Mouse (Mus musculus) embryo, embryonic 10 days (tissue): Measurements from ENCODE around the gene Atg10.

Experiments used
- DNase-seq: peaks from one replicate; pipeline ENCODE4 v3.0.0-alpha.2; 2015; ENCODE audit warnings: low spot score

Gene Atg10

GRCm38 (mm10) chr13:91175347-91175746, 48.4 kb downstream of the Atg10 start:
- no peak for DNase-seq

DNA sequence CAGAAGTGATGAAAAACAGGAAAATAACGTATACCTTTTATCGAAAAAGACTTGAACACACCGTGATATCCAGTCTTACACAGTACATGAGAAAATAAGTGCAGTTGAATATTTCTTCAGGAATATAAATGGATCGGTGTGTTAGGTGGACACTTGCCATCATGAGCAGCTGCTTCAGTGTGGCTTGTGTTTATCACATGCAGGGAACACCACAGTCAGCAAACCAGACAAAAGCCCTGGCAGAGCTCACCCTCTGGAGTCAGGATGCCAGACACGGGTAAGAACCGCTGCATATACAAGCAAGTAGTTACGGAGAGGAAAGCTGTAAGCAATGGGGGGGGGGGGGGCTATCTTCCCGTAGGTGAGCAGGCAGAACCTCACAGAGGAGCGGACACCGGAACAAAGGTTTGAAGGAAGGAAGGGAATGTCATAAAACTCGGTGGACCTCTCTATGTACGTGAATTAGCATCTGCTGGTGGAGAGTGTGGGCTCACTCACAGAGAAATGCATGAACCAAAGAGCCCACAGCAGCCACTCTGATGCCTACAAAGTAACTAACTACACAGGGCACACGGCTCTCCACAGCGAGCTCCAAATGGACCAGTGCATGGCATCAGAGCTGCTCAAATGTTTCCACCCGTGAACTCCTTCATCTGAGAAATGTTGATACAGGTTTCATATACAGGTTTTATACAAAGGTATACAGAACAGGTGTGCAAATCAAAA, 51.8 kb downstream of the Atg10 start:
- DNase-seq: no peak

DNA sequence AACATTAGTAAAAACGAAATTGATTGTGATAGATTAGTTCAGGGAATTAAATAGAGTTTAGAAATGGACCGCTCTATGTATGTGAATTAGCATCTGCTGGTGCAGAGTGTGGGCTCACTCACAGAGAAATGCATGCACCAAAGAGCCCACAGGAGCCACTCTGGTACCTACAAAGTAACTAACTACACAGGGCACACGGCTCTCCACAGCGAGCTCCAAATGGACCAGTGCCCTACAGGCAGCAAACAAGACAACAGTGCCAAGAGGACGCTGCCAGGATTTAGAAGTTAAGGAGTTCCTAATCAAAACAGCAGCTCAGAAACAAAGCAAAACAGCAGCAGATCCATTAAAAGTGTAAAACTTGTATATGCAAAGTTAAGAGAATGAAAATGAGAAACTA, 52.6 kb downstream of the Atg10 start:
- no peak for DNase-seq

GRCm38 (mm10) chr13:91169529-91170319, 54.0 kb downstream of the Atg10 start:
- DNase-seq: no peak

GRCm38 (mm10) chr13:91168486-91168885, 55.3 kb downstream of the Atg10 start:
- no peak for DNase-seq

DNA sequence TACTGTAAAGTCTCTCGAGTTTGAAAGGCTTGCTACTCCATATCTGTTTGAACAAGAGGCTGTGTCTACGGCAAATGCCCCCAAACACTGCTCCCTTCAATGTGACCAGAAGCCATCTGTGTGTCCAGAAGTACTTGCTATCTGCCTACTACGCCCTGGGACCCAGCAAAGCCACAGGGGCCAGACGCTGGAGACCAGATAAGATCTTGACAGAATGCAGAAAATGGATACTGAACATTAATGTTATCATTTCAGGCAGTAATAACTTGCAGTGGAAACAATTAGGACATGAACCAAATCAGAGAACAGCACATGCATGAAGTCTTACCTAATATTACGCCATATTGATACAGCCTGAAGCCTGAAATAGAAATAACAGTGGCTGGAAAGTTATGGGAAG, 56.2 kb downstream of the Atg10 start:
- no peak for DNase-seq

DNA sequence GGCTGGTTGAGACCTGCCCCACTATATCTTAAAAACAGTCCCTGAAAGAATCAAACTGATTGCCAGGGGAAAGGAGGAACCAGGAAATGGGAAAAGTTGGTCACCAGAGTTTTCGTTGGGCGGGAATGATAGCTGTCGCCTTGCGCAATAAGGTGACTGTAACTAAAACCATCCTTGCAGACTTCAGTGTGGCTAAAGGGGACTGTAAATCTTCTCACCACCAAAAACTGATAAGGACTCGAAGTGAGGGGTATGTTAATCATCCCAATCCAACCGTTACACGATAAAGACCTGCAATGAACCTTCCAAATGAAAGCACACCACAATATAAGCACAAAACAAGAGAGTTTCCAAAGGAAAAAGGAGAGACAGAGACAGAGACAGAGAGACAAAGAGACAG, 57.5 kb downstream of the Atg10 start:
- no peak for DNase-seq

GRCm38 (mm10) chr13:91165200-91165599, 58.6 kb downstream of the Atg10 start:
- no peak for DNase-seq

DNA sequence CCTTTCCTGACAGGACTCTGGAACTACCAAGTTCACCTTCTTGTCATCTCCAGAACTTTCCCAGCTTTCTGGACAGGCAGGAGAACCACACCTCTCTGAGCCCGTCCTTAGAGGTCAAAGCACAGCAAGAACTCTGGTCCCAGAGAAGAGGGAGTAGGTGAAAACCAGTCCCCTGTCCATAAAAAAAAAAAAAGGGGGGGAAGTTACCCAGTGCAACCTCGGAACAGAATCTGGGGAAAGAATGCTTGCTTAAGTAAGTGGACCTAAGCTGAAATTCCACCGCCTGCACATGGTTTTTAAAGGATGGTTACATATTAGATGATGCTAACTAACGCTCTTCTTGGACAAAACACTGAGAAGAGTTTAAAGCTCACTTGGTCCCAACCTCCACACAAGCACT, 60.5 kb downstream of the Atg10 start:
- no peak for DNase-seq

DNA sequence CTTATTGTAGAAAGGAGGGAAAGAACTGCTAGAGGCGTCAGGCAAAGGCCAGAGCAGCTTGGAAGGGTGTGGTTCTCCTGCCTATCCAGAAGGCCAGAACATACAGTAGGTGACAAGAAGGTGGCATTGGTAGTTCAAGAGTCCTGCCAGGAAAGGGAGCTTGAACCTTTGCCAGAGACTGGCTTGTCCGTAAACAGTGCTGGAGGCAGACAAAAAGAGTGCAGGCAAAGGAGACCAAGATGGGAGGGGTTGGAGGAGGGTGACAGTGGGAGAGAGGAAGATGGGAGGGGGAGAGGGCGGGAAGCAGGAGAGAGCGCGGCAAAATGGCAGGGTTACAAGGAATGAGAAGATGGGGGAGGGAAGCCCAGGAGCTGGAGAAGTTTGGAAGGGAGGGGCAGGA, 61.3 kb downstream of the Atg10 start:
- no peak for DNase-seq

DNA sequence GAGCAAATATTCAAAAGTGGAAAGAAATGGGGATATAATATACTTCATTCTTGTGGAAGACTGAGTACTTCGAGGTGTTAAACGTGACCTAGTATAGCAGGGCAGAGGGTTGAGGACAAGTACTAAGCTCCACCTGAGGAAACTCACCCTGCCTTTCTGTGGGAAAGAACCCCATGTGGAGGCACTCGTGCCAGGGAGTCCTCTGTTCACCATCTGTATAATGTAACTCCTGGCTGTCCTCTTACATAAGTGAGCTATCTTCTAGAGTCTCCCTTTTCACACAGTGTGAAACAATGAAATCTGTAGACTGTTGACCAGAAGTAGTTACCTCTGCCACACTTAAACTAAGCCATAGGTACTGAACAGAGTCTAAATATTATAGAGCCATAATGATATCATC, 63.2 kb downstream of the Atg10 start:
- no peak for DNase-seq

DNA sequence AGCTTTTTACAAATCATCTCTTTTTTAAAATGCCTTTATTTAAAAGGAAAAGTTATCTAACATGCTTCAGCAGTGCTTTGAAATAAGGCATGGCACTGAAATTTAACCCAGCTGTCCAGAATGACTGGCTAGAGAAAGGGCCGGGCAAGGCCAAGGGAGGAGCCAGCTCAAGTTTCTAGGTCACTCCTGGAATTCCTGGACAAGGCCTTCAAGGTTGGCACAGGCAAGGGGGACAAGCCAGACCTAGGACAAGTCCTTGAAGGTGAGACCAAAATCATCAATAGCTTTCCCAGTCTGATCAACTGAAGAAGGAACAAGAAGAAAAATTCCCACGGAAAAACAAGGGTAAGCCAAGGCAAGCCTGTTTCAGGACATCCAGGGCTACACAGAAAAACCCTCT, 63.9 kb downstream of the Atg10 start:
- DNase-seq: no peak

DNA sequence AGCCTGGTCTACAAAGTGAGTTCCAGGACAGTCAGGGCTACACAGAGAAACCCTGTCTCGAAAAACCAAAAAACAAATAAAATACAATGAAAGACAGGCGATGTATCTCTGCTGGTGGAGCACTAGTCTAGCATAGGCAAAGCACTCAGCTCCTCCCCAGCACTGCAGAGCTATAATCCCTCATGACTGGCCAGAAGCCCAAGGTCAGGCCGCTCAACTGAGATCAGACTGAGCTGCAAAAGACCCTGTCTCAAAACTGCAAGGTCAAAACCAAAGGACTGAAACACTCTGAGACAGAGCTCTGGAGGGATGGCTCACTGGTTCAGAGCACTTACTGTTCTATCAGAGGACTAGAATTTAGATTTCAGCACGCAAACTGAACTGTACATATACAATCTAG, 65.8 kb downstream of the Atg10 start:
- no peak for DNase-seq

GRCm38 (mm10) chr13:91157429-91157828, 66.3 kb downstream of the Atg10 start:
- no peak for DNase-seq

- DNase-seq: no peak
These were observed 66.8 kb downstream of the Atg10 start for GRCm38 (mm10) chr13:91156949-91157348.

DNA sequence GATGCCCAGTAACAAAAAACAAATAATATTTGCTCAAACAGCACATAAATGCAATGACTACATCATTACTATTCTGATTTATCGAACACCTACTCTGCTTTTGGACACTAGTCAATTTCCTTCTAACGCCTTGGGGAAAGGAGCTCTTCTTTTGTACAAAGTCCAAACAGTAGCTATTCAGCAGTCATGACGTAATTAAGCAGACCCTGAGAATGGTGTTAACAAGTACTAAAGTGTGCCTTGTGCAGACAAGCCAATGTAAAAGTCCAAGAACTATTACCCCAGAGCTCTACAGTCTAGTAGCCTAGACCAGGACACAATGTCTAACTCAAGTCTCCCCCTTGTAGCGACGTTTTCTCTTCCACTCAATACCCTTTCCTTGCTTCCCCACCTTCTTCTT, 67.5 kb downstream of the Atg10 start:
- no peak for DNase-seq

GRCm38 (mm10) chr13:91155429-91156207, 68.2 kb downstream of the Atg10 start:
- no peak for DNase-seq

DNA sequence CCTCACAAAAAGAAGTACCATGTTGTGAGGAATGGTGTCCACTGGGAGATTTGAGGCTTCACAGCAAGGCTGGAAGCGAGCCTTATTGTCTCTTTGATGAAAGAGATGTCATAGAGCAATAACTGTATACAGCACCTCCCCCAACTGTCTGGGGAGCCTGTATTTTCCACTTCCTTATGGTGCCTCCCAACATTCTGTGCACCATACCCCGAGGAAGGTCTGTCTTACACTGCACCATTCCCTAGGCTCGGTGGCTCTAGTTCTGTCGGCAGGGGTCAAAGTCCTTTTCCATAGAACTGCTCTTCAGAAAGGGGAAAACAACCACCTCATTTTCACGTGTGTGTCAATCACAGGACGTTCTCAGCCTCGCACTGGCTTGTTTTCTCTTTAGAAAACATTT, 69.1 kb downstream of the Atg10 start:
- DNase-seq: no peak

DNA sequence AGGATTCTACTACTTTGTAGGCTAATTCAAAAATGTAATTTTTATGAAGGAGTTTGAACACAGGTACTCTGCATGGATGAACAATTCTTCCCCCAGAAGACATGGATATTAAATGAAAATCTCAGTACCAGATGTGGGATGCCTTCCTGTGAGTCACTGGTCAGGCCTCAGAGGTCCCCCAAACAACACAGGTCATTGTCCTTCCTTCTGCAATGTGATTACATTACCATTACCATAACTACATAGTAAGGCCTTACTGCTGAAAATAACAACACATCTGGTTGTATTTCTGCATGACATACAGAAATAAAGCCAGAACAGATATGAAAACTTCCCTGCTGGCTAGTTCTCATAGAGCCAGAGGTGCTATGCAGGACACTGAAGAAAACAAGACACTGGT, 87.4 kb downstream of the Atg10 start:
- DNase-seq: no peak

GRCm38 (mm10) chr13:91133334-91133890, 90.4 kb downstream of the Atg10 start:
- DNase-seq: no peak

DNA sequence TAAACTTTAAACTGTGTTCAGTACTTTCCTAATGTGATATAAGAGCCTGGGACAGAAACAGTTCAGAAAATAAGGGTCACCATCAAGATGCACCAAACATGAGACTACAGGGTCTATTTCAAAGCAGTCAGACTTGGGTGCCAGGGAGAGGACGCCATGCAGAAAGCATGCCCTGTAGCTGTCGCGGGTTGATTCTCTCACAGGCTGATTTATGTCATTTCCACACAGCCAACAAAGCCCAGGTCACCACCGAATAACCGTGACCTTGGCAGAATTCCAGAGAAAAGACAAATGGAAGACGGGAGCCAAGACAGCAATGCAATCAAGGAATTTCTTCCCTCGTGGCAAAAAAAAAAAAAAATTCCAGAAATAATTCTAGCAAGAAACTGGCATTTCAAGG, 94.7 kb downstream of the Atg10 start:
- DNase-seq: peak; percentile 25

- no peak for DNase-seq
These were observed 95.2 kb downstream of the Atg10 start for GRCm38 (mm10) chr13:91128581-91128980.

- DNase-seq: no peak
These were observed 105.6 kb downstream of the Atg10 start for GRCm38 (mm10) chr13:91118156-91118555.
